Mouse (Mus musculus) hindbrain, embryonic 13.5 days (tissue): ENCODE measurements around the gene Pcsk4. TPM values are rescaled to one million over a fixed set of nuclear protein-coding genes. Genes with fewer than 3 reads are reported as not detected.
A peak's percentile ranks its signal among the peaks of the same experiment; 100 is the strongest.

ENCODE experiments used
- ATAC-seq: fragments of 200-750 bp; cut with Nextera tagmentation; 2 replicates; pipeline ENCODE4 v1.8.0; 2017; ENCODE audit warnings: moderate TSS enrichment; ENCODE audit not compliant: low FRiP score
- H3K27ac ChIP-seq: fragments of 300-500 bp; sonication (generic); 2 replicates; pipeline ENCODE4 v1.5.1; 2015; ENCODE audit warnings: inconsistent platforms, mild to moderate bottlenecking, moderate library complexity
- H3K27me3 ChIP-seq: fragments of 300-500 bp; sonication (generic); 2 replicates; pipeline ENCODE4 v1.6.1; 2015; ENCODE audit warnings: mild to moderate bottlenecking, inconsistent platforms
- H3K36me3 ChIP-seq: fragments of 300-500 bp; sonication (generic); 2 replicates; pipeline ENCODE4 v1.6.1; 2015; ENCODE audit warnings: mild to moderate bottlenecking, inconsistent platforms
- H3K4me1 ChIP-seq: fragments of 300-500 bp; sonication (generic); replicated peaks from 2 replicates; pipeline ENCODE4 v1.6.1; 2015; ENCODE audit warnings: inconsistent platforms
- H3K4me2 ChIP-seq: fragments of 300-500 bp; sonication (generic); 2 replicates; pipeline ENCODE4 v1.6.1; 2015; ENCODE audit warnings: inconsistent platforms, mild to moderate bottlenecking, moderate library complexity
- H3K4me3 ChIP-seq: fragments of 300-500 bp; sonication (generic); 2 replicates; pipeline ENCODE4 v1.5.1; 2015; ENCODE audit warnings: mild to moderate bottlenecking, inconsistent platforms
- H3K9ac ChIP-seq: fragments of 300-500 bp; sonication (generic); 2 replicates; pipeline ENCODE4 v1.6.1; 2015; ENCODE audit warnings: mild to moderate bottlenecking, inconsistent platforms
- H3K9me3 ChIP-seq: fragments of 300-500 bp; sonication (generic); 2 replicates; pipeline ENCODE4 v1.6.1; 2016; ENCODE audit warnings: inconsistent platforms
- WGBS: fragments of 180-500 bp; shearing (Covaris S2); methylation state at CpG from one replicate; pipeline ENCODE4 v1.1.7; 2015; 5-methylcytosine and 5-hydroxymethylcytosine counted together
- polyA plus RNA-seq: library from polyadenylated mRNA; unstranded; fragments of >200 nt; fragmentation: Nextera tagmentation; extraction: Ambion mirVana; gene quantifications from 2 replicates; pipeline ENCODE4 v1.2.1, GENCODE M21; 2015

Gene Pcsk4
- polyA plus RNA-seq, 1 experiment from 2014 or later, result 2.5 TPM

- Histone ChIP-seq H3K4me3 (no peak overlapping the region), H3K4me1 (peaks cover 14% of the 10 kb centered on the region), H3K9me3 (no peaks in the 10 kb centered on the region), H3K4me2 (no peak overlapping the region), H3K27me3 (no peaks in the 10 kb centered on the region), H3K27ac (no peak overlapping the region), H3K36me3 (peaks cover 58% of the 10 kb centered on the region), H3K9ac (no peak overlapping the region)
- 77% methylated on average over 8 of the region's 8 CpGs for WGBS
- no peak for ATAC-seq
These were observed 40.6 kb downstream of the Pcsk4 start for GRCm38 (mm10) chr10:80288657-80289056.

GRCm38 (mm10) chr10:80288097-80288496 lies 41.2 kb downstream of the Pcsk4 start:
- 96% methylated on average over 12 of the region's 12 CpGs for WGBS
- no peak overlapping the region for H3K9ac ChIP-seq
- no peaks in the 10 kb centered on the region for H3K27me3 ChIP-seq
- peaks cover 8% of the 10 kb centered on the region for H3K4me1 ChIP-seq
- no peak overlapping the region for H3K27ac ChIP-seq
- H3K36me3 ChIP-seq, result peaks cover 60% of the 10 kb centered on the region
- H3K9me3 ChIP-seq, result no peaks in the 10 kb centered on the region
- H3K4me3 ChIP-seq, result no peak overlapping the region
- no peak for ATAC-seq
- no peak overlapping the region for H3K4me2 ChIP-seq

GRCm38 (mm10) chr10:80285222-80286070 lies 43.9 kb downstream of the Pcsk4 start:
- WGBS, result 80% methylated on average over 15 of the region's 15 CpGs
- ATAC-seq, result no peak
- Histone ChIP-seq H3K36me3 (peaks cover 85% of the 10 kb centered on the region), H3K9ac (no peak overlapping the region), H3K4me1 (peaks cover 14% of the 10 kb centered on the region), H3K4me2 (no peak overlapping the region), H3K27ac (no peak overlapping the region), H3K27me3 (no peaks in the 10 kb centered on the region), H3K9me3 (no peaks in the 10 kb centered on the region), H3K4me3 (no peak overlapping the region)

- ATAC-seq, result no peak
- Histone ChIP-seq H3K36me3 (peaks cover 95% of the 10 kb centered on the region), H3K9me3 (no peaks in the 10 kb centered on the region), H3K27ac (peak overlapping the region; percentile 65), H3K9ac (no peak overlapping the region), H3K4me2 (no peak overlapping the region), H3K4me1 (peaks cover 14% of the 10 kb centered on the region), H3K4me3 (no peak overlapping the region), H3K27me3 (no peaks in the 10 kb centered on the region)
- 92% methylated on average over 20 of the region's 20 CpGs for WGBS
These were observed 46.5 kb downstream of the Pcsk4 start for GRCm38 (mm10) chr10:80282481-80283441.

DNA sequence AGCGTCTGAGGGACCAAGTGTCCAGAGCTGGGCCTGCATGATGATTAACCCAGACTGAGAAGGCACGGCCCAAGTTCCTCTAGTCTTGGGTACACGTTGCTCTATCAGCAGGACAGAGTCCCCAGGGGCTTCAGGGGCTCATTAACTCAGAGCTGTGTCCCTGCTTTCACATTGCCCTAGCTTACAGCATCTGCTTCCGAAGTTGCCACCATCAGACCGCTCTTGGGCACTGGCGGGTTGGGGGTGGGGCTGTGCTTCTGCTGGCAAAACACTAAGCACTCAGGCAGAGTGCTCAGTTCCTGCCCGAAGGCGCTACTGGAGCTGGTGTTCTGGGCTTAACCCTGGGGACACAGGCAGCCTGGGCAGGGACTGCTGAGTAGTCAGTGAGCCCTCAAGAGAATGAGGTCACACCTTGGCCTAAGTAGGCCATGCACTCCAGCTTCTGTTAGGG lies 47.4 kb downstream of the Pcsk4 start:
- peaks cover 14% of the 10 kb centered on the region for H3K4me1 ChIP-seq
- WGBS, result 46% methylated on average over 8 of the region's 8 CpGs
- peak overlapping the region; percentile 49; the same call in 1 of the 2 replicates for H3K9ac ChIP-seq
- H3K4me2 ChIP-seq, result no peak overlapping the region
- H3K27ac ChIP-seq, result peak overlapping the region; percentile 65
- peaks cover 96% of the 10 kb centered on the region for H3K36me3 ChIP-seq
- no peaks in the 10 kb centered on the region for H3K27me3 ChIP-seq
- 0 out of 2 replicates have a peak, but pooled peaks have one; percentile 19 for ATAC-seq
- H3K4me3 ChIP-seq, result no peak overlapping the region
- H3K9me3 ChIP-seq, result no peaks in the 10 kb centered on the region

DNA sequence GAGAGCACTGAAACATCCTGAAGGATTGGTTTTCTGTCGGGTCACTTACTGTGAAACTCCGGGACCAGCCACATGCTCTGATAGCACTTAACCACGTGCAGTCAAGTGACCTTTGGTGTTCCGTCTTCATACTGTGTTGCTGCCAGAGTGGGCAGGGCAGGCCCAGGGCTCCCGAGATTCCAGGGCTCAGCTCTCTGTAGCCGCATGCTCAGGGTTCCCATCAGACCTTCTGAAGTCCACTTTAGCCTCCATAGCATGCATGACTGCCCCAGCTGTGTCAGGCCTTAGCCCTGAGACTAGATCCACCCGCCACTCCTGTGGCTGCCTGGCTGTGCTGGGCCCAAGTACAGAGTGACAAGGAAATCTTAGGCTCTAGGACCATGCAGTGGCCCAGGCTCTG lies 48.0 kb downstream of the Pcsk4 start:
- peaks cover 14% of the 10 kb centered on the region for H3K4me1 ChIP-seq
- ATAC-seq, result no peak
- H3K4me3 ChIP-seq, result no peak overlapping the region
- no peaks in the 10 kb centered on the region for H3K27me3 ChIP-seq
- no peak overlapping the region for H3K4me2 ChIP-seq
- peak overlapping the region; percentile 65 for H3K27ac ChIP-seq
- H3K9me3 ChIP-seq, result no peaks in the 10 kb centered on the region
- H3K36me3 ChIP-seq, result peaks cover 95% of the 10 kb centered on the region
- WGBS, result 85% methylated on average over 7 of the region's 7 CpGs
- H3K9ac ChIP-seq, result peak overlapping the region; percentile 49; the same call in 1 of the 2 replicates

- no peak overlapping the region for H3K4me3 ChIP-seq
- no peak overlapping the region for H3K27ac ChIP-seq
- WGBS, result 93% methylated on average over 12 of the region's 12 CpGs
- no peak overlapping the region for H3K4me2 ChIP-seq
- H3K9me3 ChIP-seq, result no peaks in the 10 kb centered on the region
- H3K9ac ChIP-seq, result no peak overlapping the region
- H3K36me3 ChIP-seq, result peaks cover 93% of the 10 kb centered on the region
- peaks cover 14% of the 10 kb centered on the region for H3K4me1 ChIP-seq
- no peaks in the 10 kb centered on the region for H3K27me3 ChIP-seq
- ATAC-seq, result no peak
These were observed 50.0 kb downstream of the Pcsk4 start for GRCm38 (mm10) chr10:80279273-80279672.

DNA sequence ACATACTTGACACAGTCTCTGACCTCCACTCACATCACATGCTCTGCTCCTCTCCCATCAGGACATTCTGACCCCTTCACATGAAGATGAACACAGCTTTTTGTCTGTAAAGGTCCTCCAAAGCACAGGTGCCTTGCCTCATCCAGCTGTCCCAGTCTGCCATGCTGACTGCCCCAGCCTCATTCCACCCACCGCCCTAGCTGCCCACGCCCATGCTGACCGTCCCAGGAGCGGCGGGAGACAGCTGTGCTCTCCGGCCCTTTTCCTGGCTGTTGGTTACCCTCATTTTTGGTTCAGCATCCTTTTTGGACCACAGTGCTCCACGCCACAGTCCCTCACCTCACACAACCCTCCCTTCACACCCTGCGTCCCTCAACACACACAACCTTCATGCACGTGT lies 50.9 kb downstream of the Pcsk4 start:
- Histone ChIP-seq H3K9me3 (no peaks in the 10 kb centered on the region), H3K4me2 (no peak overlapping the region), H3K27ac (no peak overlapping the region), H3K36me3 (peaks cover 93% of the 10 kb centered on the region), H3K4me1 (peaks cover 19% of the 10 kb centered on the region), H3K27me3 (no peaks in the 10 kb centered on the region), H3K4me3 (no peak overlapping the region), H3K9ac (no peak overlapping the region)
- no peak for ATAC-seq
- 98% methylated on average over 9 of the region's 9 CpGs for WGBS

GRCm38 (mm10) chr10:80276238-80276637 lies 53.1 kb downstream of the Pcsk4 start:
- H3K9me3 ChIP-seq, result no peaks in the 10 kb centered on the region
- no peak overlapping the region for H3K4me2 ChIP-seq
- no peaks in the 10 kb centered on the region for H3K27me3 ChIP-seq
- peaks cover 17% of the 10 kb centered on the region for H3K4me1 ChIP-seq
- H3K9ac ChIP-seq, result no peak overlapping the region
- WGBS, result 94% methylated on average over 5 of the region's 5 CpGs
- ATAC-seq, result no peak
- no peak overlapping the region for H3K27ac ChIP-seq
- no peak overlapping the region for H3K4me3 ChIP-seq
- peaks cover 86% of the 10 kb centered on the region for H3K36me3 ChIP-seq

- Histone ChIP-seq H3K4me2 (no peak overlapping the region), H3K4me3 (no peak overlapping the region), H3K36me3 (peaks cover 71% of the 10 kb centered on the region), H3K27me3 (no peaks in the 10 kb centered on the region), H3K9ac (peak overlapping the region; percentile 16; the same call in 1 of the 2 replicates), H3K4me1 (peaks cover 39% of the 10 kb centered on the region), H3K27ac (no peak overlapping the region), H3K9me3 (no peaks in the 10 kb centered on the region)
- 88% methylated on average over 3 of the region's 3 CpGs for WGBS
- ATAC-seq, result no peak
These were observed 55.5 kb downstream of the Pcsk4 start for GRCm38 (mm10) chr10:80273847-80274246.

DNA sequence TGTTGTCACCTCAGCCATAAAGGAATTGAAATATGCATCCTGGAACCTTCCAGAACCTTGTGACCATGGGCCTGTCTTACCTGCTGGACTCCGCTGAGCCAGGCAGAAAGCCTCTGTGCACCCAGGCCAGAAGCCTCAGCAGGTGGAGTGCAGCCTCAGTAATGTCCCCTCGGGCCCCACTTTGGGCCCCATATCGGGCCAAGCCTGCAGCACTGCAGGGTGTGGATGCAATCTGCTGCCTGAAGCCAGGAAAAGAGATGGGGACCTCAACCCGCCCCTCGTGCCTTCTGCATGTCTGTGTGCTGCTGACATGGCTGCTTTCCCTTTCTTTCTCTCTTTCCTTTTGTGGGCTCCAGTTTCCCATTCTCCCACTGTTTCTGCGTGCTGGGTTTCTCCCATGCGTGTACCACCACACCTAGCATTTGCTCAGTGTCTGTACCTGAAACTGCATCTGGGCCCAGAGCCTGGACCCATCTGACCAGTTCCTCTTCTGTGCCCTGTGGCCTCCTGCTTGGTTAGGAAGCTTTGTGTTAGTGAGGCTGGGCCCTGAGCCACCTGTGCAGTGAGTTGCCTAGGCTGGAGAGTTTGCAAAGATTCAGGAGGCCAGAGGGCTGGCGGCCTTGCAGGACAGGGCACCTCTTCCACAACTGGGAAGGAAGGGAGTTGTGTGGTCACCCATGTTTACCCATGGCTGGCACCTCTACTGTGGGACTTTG lies 57.3 kb downstream of the Pcsk4 start:
- 91% methylated on average over 8 of the region's 8 CpGs for WGBS
- H3K4me3 ChIP-seq, result no peak overlapping the region
- no peak overlapping the region for H3K4me2 ChIP-seq
- H3K9ac ChIP-seq, result peak overlapping the region; percentile 58
- H3K36me3 ChIP-seq, result peaks cover 62% of the 10 kb centered on the region
- H3K27ac ChIP-seq, result 0 out of 2 replicates have a peak overlapping the region, but pooled peaks have one; percentile 13
- no peak for ATAC-seq
- H3K4me1 ChIP-seq, result peaks cover 57% of the 10 kb centered on the region
- H3K9me3 ChIP-seq, result no peaks in the 10 kb centered on the region
- H3K27me3 ChIP-seq, result no peaks in the 10 kb centered on the region
